Mouse (Mus musculus): ENCODE data around the gene Sdk1. TPM values are rescaled to one million over a fixed set of nuclear protein-coding genes. Genes with fewer than 3 reads are reported as not detected.

The Sdk1 gene
- polyA plus RNA-seq, 1 experiment from 2014 or later: 0.94 TPM

DNA sequence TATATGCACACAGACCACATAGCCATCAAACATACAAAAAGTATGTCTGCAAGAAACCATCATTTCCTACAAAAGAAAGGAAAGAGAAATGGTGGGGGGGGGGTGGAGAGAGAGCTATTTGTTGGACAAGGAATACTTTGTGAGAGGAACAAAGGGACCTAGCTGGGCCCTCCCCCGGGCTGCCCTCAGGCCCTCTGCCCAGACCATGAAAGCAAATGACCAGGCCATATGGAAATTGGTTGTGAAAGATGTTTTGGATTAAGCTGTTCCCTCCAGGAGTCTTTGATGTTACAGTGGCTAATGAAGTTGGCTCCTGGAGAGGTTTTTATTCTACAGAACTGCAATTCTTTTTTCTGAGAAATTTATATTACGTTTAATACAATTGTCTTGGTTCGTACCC is 479.5 kb downstream of the Sdk1 start:
- no peaks in the 10 kb centered on the region for H3K9me3 ChIP-seq (ENCODE audit: control insufficient read depth)
- no peak overlapping the region for H3K4me3 ChIP-seq (ENCODE audit: low read depth, low read length)
- 76% methylated on average over 3 of the region's 3 CpGs for WGBS
- H3K9ac ChIP-seq (ENCODE audit: low read depth, low read length): no peak overlapping the region
- H3K36me3 ChIP-seq (ENCODE audit: control insufficient read depth, insufficient read depth): no peaks in the 10 kb centered on the region
- H3K27ac ChIP-seq (ENCODE audit: low read depth, low read length): no peak overlapping the region
- no peak for TF ChIP-seq CTCF (IDR thresholded peaks at IDR 0.05; ENCODE audit: low read depth)
- H3K4me2 ChIP-seq (replicated peaks; ENCODE audit: low read depth): no peak overlapping the region
- H3K27me3 ChIP-seq (replicated peaks; ENCODE audit: control insufficient read depth, insufficient read depth, low read length): no peaks in the 10 kb centered on the region
- no peak for ATAC-seq
- no peaks in the 10 kb centered on the region for H3K4me1 ChIP-seq (replicated peaks; ENCODE audit: control insufficient read depth, insufficient read depth, low read length)

GRCm38 (mm10) chr5:141727968-141728367 is 486.7 kb downstream of the Sdk1 start:
- ATAC-seq: no peak
- Histone ChIP-seq H3K9me3 (ENCODE audit: control insufficient read depth) (0 out of 2 replicates have a peak, but pooled peaks cover 3% of the 10 kb centered on the region), H3K27ac (ENCODE audit: low read depth, low read length) (no peak overlapping the region), H3K9ac (ENCODE audit: low read depth, low read length) (no peak overlapping the region), H3K4me1 (replicated peaks; ENCODE audit: control insufficient read depth, insufficient read depth, low read length) (no peaks in the 10 kb centered on the region), H3K27me3 (replicated peaks; ENCODE audit: control insufficient read depth, insufficient read depth, low read length) (no peaks in the 10 kb centered on the region), H3K4me3 (ENCODE audit: low read depth, low read length) (no peak overlapping the region), H3K4me2 (replicated peaks; ENCODE audit: low read depth) (no peak overlapping the region), H3K36me3 (ENCODE audit: control insufficient read depth, insufficient read depth) (no peaks in the 10 kb centered on the region)
- TF ChIP-seq CTCF (IDR thresholded peaks at IDR 0.05; ENCODE audit: low read depth): peak; percentile 26; the same call in 1 of the 2 replicates
- 56% methylated on average over 2 of the region's 2 CpGs for WGBS

DNA sequence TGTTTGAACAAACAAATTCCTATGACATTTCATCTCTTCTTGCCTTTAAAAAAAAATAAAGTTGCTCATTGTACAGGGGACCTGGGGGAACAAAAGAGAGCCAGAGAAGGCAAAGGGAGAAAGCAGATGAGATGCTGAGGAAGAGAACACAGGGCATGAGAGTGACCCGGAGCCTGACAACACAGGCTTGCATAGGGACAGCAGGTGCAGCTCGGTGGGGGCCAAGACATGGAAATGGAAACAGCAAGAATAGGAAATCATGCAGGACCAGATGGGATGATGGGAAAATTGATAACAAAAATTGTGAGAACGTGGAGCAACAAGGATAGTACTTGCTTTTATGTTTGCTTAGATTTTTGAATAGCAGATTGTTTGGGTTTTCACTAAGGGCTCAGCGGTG is 488.7 kb downstream of the Sdk1 start:
- WGBS: 54% methylated on average over 4 of the region's 4 CpGs
- H3K27ac ChIP-seq (ENCODE audit: low read depth, low read length): no peak overlapping the region
- no peaks in the 10 kb centered on the region for H3K36me3 ChIP-seq (ENCODE audit: control insufficient read depth, insufficient read depth)
- H3K9me3 ChIP-seq (ENCODE audit: control insufficient read depth): 0 out of 2 replicates have a peak, but pooled peaks cover 3% of the 10 kb centered on the region
- H3K4me3 ChIP-seq (ENCODE audit: low read depth, low read length): no peak overlapping the region
- no peaks in the 10 kb centered on the region for H3K4me1 ChIP-seq (replicated peaks; ENCODE audit: control insufficient read depth, insufficient read depth, low read length)
- ATAC-seq: no peak
- TF ChIP-seq CTCF (IDR thresholded peaks at IDR 0.05; ENCODE audit: low read depth): no peak
- no peak overlapping the region for H3K9ac ChIP-seq (ENCODE audit: low read depth, low read length)
- H3K27me3 ChIP-seq (replicated peaks; ENCODE audit: control insufficient read depth, insufficient read depth, low read length): no peaks in the 10 kb centered on the region
- H3K4me2 ChIP-seq (replicated peaks; ENCODE audit: low read depth): no peak overlapping the region

DNA sequence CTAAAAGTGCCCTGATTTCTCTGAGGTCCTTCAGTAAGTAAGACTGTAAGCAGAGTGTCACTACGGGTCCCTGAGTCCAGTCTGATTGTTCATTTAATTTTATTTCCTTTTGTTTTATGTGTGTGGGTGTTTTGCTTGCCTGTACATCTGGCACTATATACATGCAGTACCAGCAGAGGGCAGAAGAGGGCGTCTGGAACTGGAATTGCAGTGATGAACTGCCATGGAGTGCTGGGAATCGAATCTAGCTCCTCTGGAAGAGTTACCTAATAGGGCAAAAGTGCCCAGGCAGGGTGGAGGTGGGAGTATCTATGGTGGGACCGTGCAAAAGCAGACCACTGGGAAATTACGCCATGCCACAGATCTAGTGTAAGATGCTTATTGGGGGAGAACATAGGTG is 497.4 kb downstream of the Sdk1 start:
- ATAC-seq: no peak
- 75% methylated on average over 5 of the region's 5 CpGs for WGBS

GRCm38 (mm10) chr5:141748793-141749192 is 507.5 kb downstream of the Sdk1 start:
- no peaks in the 10 kb centered on the region for H3K4me1 ChIP-seq (replicated peaks; ENCODE audit: control insufficient read depth, insufficient read depth, low read length)

More for the DNA sequence above, 497.4 kb downstream of the Sdk1 start:
- no peaks in the 10 kb centered on the region for H3K4me1 ChIP-seq (replicated peaks; ENCODE audit: control insufficient read depth, insufficient read depth, low read length)
- H3K4me3 ChIP-seq (ENCODE audit: low read depth, low read length): no peak overlapping the region
- no peaks in the 10 kb centered on the region for H3K36me3 ChIP-seq (ENCODE audit: control insufficient read depth, insufficient read depth)
- H3K27me3 ChIP-seq (replicated peaks; ENCODE audit: control insufficient read depth, insufficient read depth, low read length): no peaks in the 10 kb centered on the region; the same call in 1 of the 2 replicates
- no peak overlapping the region for H3K9ac ChIP-seq (ENCODE audit: low read depth, low read length)
- H3K27ac ChIP-seq (ENCODE audit: low read depth, low read length): no peak overlapping the region
- peak; percentile 51 for TF ChIP-seq CTCF (IDR thresholded peaks at IDR 0.05; ENCODE audit: low read depth)
- H3K4me2 ChIP-seq (replicated peaks; ENCODE audit: low read depth): no peak overlapping the region
- 0 out of 2 replicates have a peak, but pooled peaks cover 2% of the 10 kb centered on the region for H3K9me3 ChIP-seq (ENCODE audit: control insufficient read depth)

DNA sequence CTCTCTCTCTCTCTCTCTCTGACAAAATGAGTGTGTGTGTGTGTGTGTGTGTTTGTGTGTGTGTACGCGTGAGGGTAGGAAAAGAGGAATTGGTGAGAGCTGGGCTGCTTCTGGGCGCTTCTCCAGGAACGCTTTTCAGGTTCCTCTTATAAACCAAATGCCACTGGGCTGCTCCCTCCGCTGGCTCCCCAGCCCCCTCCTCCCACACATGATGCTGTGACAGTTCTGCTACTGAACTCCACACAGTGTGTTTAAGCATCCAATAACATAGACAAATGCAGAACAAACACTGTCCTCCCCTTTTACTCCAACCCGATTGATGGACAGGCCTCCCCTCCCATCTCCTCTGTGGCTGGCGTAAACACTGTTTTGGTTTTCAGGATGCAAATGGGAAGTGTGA is 513.0 kb downstream of the Sdk1 start:
- no peak overlapping the region for H3K9ac ChIP-seq (ENCODE audit: low read depth, low read length)
- H3K36me3 ChIP-seq (ENCODE audit: control insufficient read depth, insufficient read depth): no peaks in the 10 kb centered on the region
- H3K4me2 ChIP-seq (replicated peaks; ENCODE audit: low read depth): no peak overlapping the region
- H3K4me1 ChIP-seq (replicated peaks; ENCODE audit: control insufficient read depth, insufficient read depth, low read length): no peaks in the 10 kb centered on the region
- WGBS: 43% methylated on average over 7 of the region's 7 CpGs
- no peaks in the 10 kb centered on the region for H3K9me3 ChIP-seq (ENCODE audit: control insufficient read depth)
- no peak overlapping the region for H3K4me3 ChIP-seq (ENCODE audit: low read depth, low read length)
- no peak for ATAC-seq
- no peaks in the 10 kb centered on the region for H3K27me3 ChIP-seq (replicated peaks; ENCODE audit: control insufficient read depth, insufficient read depth, low read length)
- no peak for TF ChIP-seq CTCF (IDR thresholded peaks at IDR 0.05; ENCODE audit: low read depth)
- no peak overlapping the region for H3K27ac ChIP-seq (ENCODE audit: low read depth, low read length)

More at GRCm38 (mm10) chr5:141748793-141749192, 507.5 kb downstream of the Sdk1 start:
- H3K27me3 ChIP-seq (replicated peaks; ENCODE audit: control insufficient read depth, insufficient read depth, low read length): no peaks in the 10 kb centered on the region
- H3K4me3 ChIP-seq (ENCODE audit: low read depth, low read length): no peak overlapping the region
- no peaks in the 10 kb centered on the region for H3K36me3 ChIP-seq (ENCODE audit: control insufficient read depth, insufficient read depth)
- no peak for ATAC-seq
- TF ChIP-seq CTCF (IDR thresholded peaks at IDR 0.05; ENCODE audit: low read depth): no peak
- no peak overlapping the region for H3K4me2 ChIP-seq (replicated peaks; ENCODE audit: low read depth)
- H3K27ac ChIP-seq (ENCODE audit: low read depth, low read length): no peak overlapping the region
- H3K9ac ChIP-seq (ENCODE audit: low read depth, low read length): no peak overlapping the region
- WGBS: 61% methylated on average over 4 of the region's 4 CpGs
- H3K9me3 ChIP-seq (ENCODE audit: control insufficient read depth): no peaks in the 10 kb centered on the region

- Histone ChIP-seq H3K4me3 (ENCODE audit: low read depth, low read length) (no peak overlapping the region), H3K9me3 (ENCODE audit: control insufficient read depth) (no peaks in the 10 kb centered on the region), H3K4me2 (replicated peaks; ENCODE audit: low read depth) (no peak overlapping the region), H3K36me3 (ENCODE audit: control insufficient read depth, insufficient read depth) (no peaks in the 10 kb centered on the region), H3K27me3 (replicated peaks; ENCODE audit: control insufficient read depth, insufficient read depth, low read length) (no peaks in the 10 kb centered on the region), H3K27ac (ENCODE audit: low read depth, low read length) (no peak overlapping the region), H3K9ac (ENCODE audit: low read depth, low read length) (no peak overlapping the region), H3K4me1 (replicated peaks; ENCODE audit: control insufficient read depth, insufficient read depth, low read length) (no peaks in the 10 kb centered on the region)
- ATAC-seq: no peak
- no peak for TF ChIP-seq CTCF (IDR thresholded peaks at IDR 0.05; ENCODE audit: low read depth)
- 43% methylated on average over 8 of the region's 8 CpGs for WGBS
Measured at GRCm38 (mm10) chr5:141758885-141759284, 517.6 kb downstream of the Sdk1 start.

Data from intestine, postnatal 0 days (tissue).